Mouse (Mus musculus): ENCODE measurements around the gene Lbh. TPM values are rescaled to one million over a fixed set of nuclear protein-coding genes. Genes with fewer than 3 reads are reported as not detected.

Lbh gene
- total and polyA plus RNA-seq, 3 experiments: 354 to 522 (median 451) TPM

DNA sequence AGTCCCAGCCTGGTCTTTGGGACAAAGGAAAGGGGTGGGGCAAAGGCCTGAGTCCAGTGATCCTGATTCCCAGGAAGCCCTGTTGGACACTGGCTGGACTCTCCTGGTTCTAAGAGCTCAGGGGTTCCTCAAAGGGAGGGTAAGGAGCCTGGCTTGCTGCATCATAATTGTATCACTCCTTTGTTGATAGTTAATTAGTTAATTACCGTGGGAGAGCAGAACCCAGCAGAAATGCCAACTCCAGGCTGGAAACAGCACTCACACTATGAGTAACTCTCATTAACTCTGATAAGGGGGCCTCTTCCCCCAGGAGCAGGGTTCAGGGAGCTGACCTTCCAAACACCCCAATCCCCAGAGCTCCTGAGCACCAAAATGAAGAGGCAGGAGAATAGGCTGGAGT lies 59.5 kb downstream of the Lbh start:
- no peak overlapping the region for H3K9ac ChIP-seq (ENCODE audit: low read depth, low read length)
- intact Hi-C loops (cut with DNase I): loop anchor here (2.0 to 5.0 kb wide), 3 partner anchors 50 to 250 kb away; no protein-coding TSS in a partner anchor
- no peaks in the 10 kb centered on the region for H3K79me2 ChIP-seq (replicated peaks; ENCODE audit: control insufficient read depth, insufficient read depth, low read length)
- H3K36me3 ChIP-seq (ENCODE audit: control insufficient read depth, insufficient read depth, low read length): no peaks in the 10 kb centered on the region
- H3K4me3 ChIP-seq: no peak overlapping the region
- TF ChIP-seq EP300 (IDR thresholded peaks at IDR 0.05; ENCODE audit: insufficient read depth, low read depth, low read length): no peak
- no peak for TF ChIP-seq POLR2A (IDR thresholded peaks at IDR 0.05; ENCODE audit: insufficient read depth, low read depth, low read length)
- TF ChIP-seq CTCF (IDR thresholded peaks at IDR 0.05): no peak
- WGBS: 79% methylated on average over 1 of the region's 1 CpGs
- H3K4me1 ChIP-seq (ENCODE audit: control insufficient read depth, insufficient read depth, low read length): peaks cover 9% of the 10 kb centered on the region
- DNase-seq: no peak
- no peaks in the 10 kb centered on the region for H3K27me3 ChIP-seq (ENCODE audit: control insufficient read depth, insufficient read depth, low read length)
- peak overlapping the region; percentile 78 for H3K27ac ChIP-seq

DNA sequence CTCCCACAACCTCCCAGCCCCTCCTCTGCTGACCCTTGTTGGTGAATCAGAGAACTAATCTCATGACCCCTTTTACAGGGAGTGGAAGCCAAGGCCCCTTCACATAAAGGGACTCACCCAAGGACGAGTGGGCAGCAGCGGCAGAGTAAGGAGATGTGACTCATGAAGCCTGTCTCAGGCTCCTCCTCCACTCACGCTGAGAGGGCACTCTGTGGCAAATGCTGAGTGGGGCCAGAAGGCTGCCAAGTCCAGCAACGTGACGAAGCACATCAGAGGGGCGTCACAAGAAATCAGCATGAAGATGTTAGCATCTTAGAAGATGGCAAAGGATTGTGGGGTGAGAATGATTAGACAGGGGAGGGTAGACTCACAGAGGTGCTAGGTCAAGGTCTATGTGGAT lies 64.1 kb downstream of the Lbh start:
- 79% methylated on average over 6 of the region's 6 CpGs for WGBS
- no peak overlapping the region for H3K27ac ChIP-seq
- H3K9ac ChIP-seq (ENCODE audit: low read depth, low read length): no peak overlapping the region
- intact Hi-C loops (cut with DNase I): no loop called here
- DNase-seq: no peak
- peaks cover 7% of the 10 kb centered on the region for H3K4me1 ChIP-seq (ENCODE audit: control insufficient read depth, insufficient read depth, low read length)
- H3K27me3 ChIP-seq (ENCODE audit: control insufficient read depth, insufficient read depth, low read length): no peaks in the 10 kb centered on the region
- TF ChIP-seq EP300 (IDR thresholded peaks at IDR 0.05; ENCODE audit: insufficient read depth, low read depth, low read length) (no peak), POLR2A (IDR thresholded peaks at IDR 0.05; ENCODE audit: insufficient read depth, low read depth, low read length) (no peak), CTCF (IDR thresholded peaks at IDR 0.05) (no peak)
- no peaks in the 10 kb centered on the region for H3K36me3 ChIP-seq (ENCODE audit: control insufficient read depth, insufficient read depth, low read length)
- no peaks in the 10 kb centered on the region for H3K79me2 ChIP-seq (replicated peaks; ENCODE audit: control insufficient read depth, insufficient read depth, low read length)
- H3K4me3 ChIP-seq: no peak overlapping the region

DNA sequence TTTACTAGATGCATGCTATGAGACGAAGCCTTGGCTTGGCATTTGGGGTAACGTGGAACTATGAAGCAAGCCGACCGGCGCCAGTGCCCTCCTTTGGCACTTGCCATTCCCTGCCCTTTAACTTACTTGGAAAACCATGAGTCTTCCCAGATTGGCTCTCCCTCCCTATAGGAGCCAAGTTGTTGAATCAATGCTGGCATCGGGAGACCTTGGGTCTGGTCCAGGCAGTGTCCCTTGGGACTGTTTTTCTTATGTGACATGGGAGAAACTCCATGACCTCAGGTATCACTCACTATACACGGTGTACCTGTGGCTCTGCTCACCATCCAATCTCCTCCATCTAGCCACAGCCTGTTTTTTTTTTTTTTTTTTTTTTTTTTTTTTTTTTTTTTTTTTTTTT lies 65.4 kb downstream of the Lbh start:
- TF ChIP-seq CTCF (IDR thresholded peaks at IDR 0.05) (no peak), EP300 (IDR thresholded peaks at IDR 0.05; ENCODE audit: insufficient read depth, low read depth, low read length) (no peak), POLR2A (IDR thresholded peaks at IDR 0.05; ENCODE audit: insufficient read depth, low read depth, low read length) (no peak)
- intact Hi-C loops (cut with DNase I): no loop called here
- Histone ChIP-seq H3K9ac (ENCODE audit: low read depth, low read length) (no peak overlapping the region), H3K4me1 (ENCODE audit: control insufficient read depth, insufficient read depth, low read length) (peaks cover 3% of the 10 kb centered on the region; the same call in 1 of the 2 replicates), H3K27me3 (ENCODE audit: control insufficient read depth, insufficient read depth, low read length) (no peaks in the 10 kb centered on the region), H3K27ac (no peak overlapping the region), H3K4me3 (no peak overlapping the region), H3K79me2 (replicated peaks; ENCODE audit: control insufficient read depth, insufficient read depth, low read length) (no peaks in the 10 kb centered on the region), H3K36me3 (ENCODE audit: control insufficient read depth, insufficient read depth, low read length) (no peaks in the 10 kb centered on the region)
- no peak for DNase-seq
- WGBS: 66% methylated on average over 7 of the region's 7 CpGs

DNA sequence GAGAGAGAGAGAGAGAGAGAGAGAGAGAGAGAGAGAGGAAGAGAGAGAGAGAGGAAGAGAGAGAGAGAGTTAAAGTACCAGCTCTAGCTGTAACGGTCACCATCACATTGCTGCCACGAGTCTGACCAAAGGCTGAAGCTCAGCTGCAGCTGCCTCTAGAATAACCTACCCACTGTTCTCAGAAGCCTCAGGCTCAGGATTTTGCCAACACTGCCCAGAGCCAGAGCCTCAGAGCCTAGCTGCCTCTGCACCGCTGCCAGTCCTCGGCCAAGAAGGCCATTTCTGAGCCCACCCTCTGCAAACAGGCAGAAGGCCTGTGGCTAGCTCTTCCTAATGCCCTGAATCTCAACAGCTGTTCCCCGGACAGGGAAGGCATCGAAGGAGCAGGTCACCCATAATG lies 70.9 kb downstream of the Lbh start:
- Histone ChIP-seq H3K36me3 (ENCODE audit: control insufficient read depth, insufficient read depth, low read length) (no peaks in the 10 kb centered on the region), H3K9ac (ENCODE audit: low read depth, low read length) (0 out of 2 replicates have a peak overlapping the region, but pooled peaks have one; percentile 8), H3K4me1 (ENCODE audit: control insufficient read depth, insufficient read depth, low read length) (no peaks in the 10 kb centered on the region), H3K27me3 (ENCODE audit: control insufficient read depth, insufficient read depth, low read length) (no peaks in the 10 kb centered on the region), H3K27ac (peak overlapping the region; percentile 43), H3K79me2 (replicated peaks; ENCODE audit: control insufficient read depth, insufficient read depth, low read length) (no peaks in the 10 kb centered on the region), H3K4me3 (no peak overlapping the region)
- DNase-seq: no peak
- WGBS: 71% methylated on average over 6 of the region's 6 CpGs
- intact Hi-C loops (cut with DNase I): no loop called here
- TF ChIP-seq CTCF (IDR thresholded peaks at IDR 0.05) (no peak), POLR2A (IDR thresholded peaks at IDR 0.05; ENCODE audit: insufficient read depth, low read depth, low read length) (no peak), EP300 (IDR thresholded peaks at IDR 0.05; ENCODE audit: insufficient read depth, low read depth, low read length) (no peak)

Other genes starting within 250 kb of the Lbh start
- gene Ypel5, start 81.9 kb upstream of the Lbh start, total RNA-seq (2021): 10 to 100 TPM; 35.6 to 36.4 TPM
- gene Ypel5, start 81.9 kb upstream of the Lbh start, polyA plus RNA-seq (2012; rRNA removed): 26.6 and 30.8 TPM in 2 replicates
- gene Lclat1, start 189.7 kb downstream of the Lbh start, total RNA-seq (2021): 100 to 1,000 TPM; 100 to 104 TPM
- 30.2 and 65.1 TPM in 2 replicates for gene Lclat1, start 189.7 kb downstream of the Lbh start, polyA plus RNA-seq (2012; rRNA removed)